Mouse (Mus musculus): Measurements from ENCODE around the gene Ccnd3. TPM values are rescaled to one million over a fixed set of nuclear protein-coding genes. Genes with fewer than 3 reads are reported as not detected.

Gene Ccnd3
- polyA plus RNA-seq, 1 experiment from 2014 or later: 276 TPM

Other genes with a start within 250 kb of the Ccnd3 start
- gene Mrps10, start 136.2 kb upstream of the Ccnd3 start, polyA plus RNA-seq (2014; fragmentation: Nextera tagmentation; extraction: Ambion mirVana): 91.2 and 98.2 TPM in 2 replicates
- gene Guca1b, start 119.7 kb upstream of the Ccnd3 start, polyA plus RNA-seq (2014; fragmentation: Nextera tagmentation; extraction: Ambion mirVana): 0.46 and 0.57 TPM in 2 replicates
- 2.4 and 2.8 TPM in 2 replicates for gene Guca1a, start 104.5 kb upstream of the Ccnd3 start, polyA plus RNA-seq (2014; fragmentation: Nextera tagmentation; extraction: Ambion mirVana)
- 1.6 and 2.1 TPM in 2 replicates for gene AI661453, start 68.4 kb upstream of the Ccnd3 start, polyA plus RNA-seq (2014; fragmentation: Nextera tagmentation; extraction: Ambion mirVana)
- 0.39 TPM in 1 of 2 replicates, not detected in the other for gene 1700001C19Rik, start 67.7 kb upstream of the Ccnd3 start, polyA plus RNA-seq (2014; fragmentation: Nextera tagmentation; extraction: Ambion mirVana)
- gene Taf8, start 2.8 kb upstream of the Ccnd3 start, polyA plus RNA-seq (2014; fragmentation: Nextera tagmentation; extraction: Ambion mirVana): 24.9 and 28.9 TPM in 2 replicates
- gene Bysl, start 106.4 kb downstream of the Ccnd3 start, polyA plus RNA-seq (2014; fragmentation: Nextera tagmentation; extraction: Ambion mirVana): 19.5 and 24.4 TPM in 2 replicates
- gene Med20, start 106.5 kb downstream of the Ccnd3 start, polyA plus RNA-seq (2014; fragmentation: Nextera tagmentation; extraction: Ambion mirVana): 39.1 and 48.0 TPM in 2 replicates
- 1.6 and 4.2 TPM in 2 replicates for gene Gm20517, start 106.5 kb downstream of the Ccnd3 start, polyA plus RNA-seq (2014; fragmentation: Nextera tagmentation; extraction: Ambion mirVana)
- gene Usp49, start 125.6 kb downstream of the Ccnd3 start, polyA plus RNA-seq (2014; fragmentation: Nextera tagmentation; extraction: Ambion mirVana): 6.6 and 8.1 TPM in 2 replicates
- gene Tomm6, start 183.3 kb downstream of the Ccnd3 start, polyA plus RNA-seq (2014; fragmentation: Nextera tagmentation; extraction: Ambion mirVana): 415 and 493 TPM in 2 replicates
- 2.9 and 4.6 TPM in 2 replicates for gene Frs3, start 184.0 kb downstream of the Ccnd3 start, polyA plus RNA-seq (2014; fragmentation: Nextera tagmentation; extraction: Ambion mirVana)
- gene Gm21981, start 189.4 kb downstream of the Ccnd3 start, polyA plus RNA-seq (2014; fragmentation: Nextera tagmentation; extraction: Ambion mirVana): 0.55 and 1.2 TPM in 2 replicates
- gene Prickle4, start 189.7 kb downstream of the Ccnd3 start, polyA plus RNA-seq (2014; fragmentation: Nextera tagmentation; extraction: Ambion mirVana): 0.99 and 1.3 TPM in 2 replicates
- not detected in 2 replicates for gene Pgc, start 221.8 kb downstream of the Ccnd3 start, polyA plus RNA-seq (2014; fragmentation: Nextera tagmentation; extraction: Ambion mirVana)
- 11.7 and 12.0 TPM in 2 replicates for gene Tfeb, start 232.0 kb downstream of the Ccnd3 start, polyA plus RNA-seq (2014; fragmentation: Nextera tagmentation; extraction: Ambion mirVana)

All from kidney, embryonic 14.5 days (tissue).